Mouse (Mus musculus): ENCODE results near the gene Cdx4.

Gene Cdx4

GRCm38 (mm10) chrX:103321146-103321545 lies at the start of gene Cdx4:
Gene Cdx4, plus strand, starts transcription at chrX:103321398.
- in situ Hi-C loops (cut with MboI) = no loop called here

- in situ Hi-C loops (cut with MboI) = loop anchor here (25.0 kb wide), 1 partner anchor 88 kb away; the partner anchor contains the start of gene Chic1
Observed at GRCm38 (mm10) chrX:103274325-103274724, 46.9 kb upstream of the Cdx4 start.

DNA sequence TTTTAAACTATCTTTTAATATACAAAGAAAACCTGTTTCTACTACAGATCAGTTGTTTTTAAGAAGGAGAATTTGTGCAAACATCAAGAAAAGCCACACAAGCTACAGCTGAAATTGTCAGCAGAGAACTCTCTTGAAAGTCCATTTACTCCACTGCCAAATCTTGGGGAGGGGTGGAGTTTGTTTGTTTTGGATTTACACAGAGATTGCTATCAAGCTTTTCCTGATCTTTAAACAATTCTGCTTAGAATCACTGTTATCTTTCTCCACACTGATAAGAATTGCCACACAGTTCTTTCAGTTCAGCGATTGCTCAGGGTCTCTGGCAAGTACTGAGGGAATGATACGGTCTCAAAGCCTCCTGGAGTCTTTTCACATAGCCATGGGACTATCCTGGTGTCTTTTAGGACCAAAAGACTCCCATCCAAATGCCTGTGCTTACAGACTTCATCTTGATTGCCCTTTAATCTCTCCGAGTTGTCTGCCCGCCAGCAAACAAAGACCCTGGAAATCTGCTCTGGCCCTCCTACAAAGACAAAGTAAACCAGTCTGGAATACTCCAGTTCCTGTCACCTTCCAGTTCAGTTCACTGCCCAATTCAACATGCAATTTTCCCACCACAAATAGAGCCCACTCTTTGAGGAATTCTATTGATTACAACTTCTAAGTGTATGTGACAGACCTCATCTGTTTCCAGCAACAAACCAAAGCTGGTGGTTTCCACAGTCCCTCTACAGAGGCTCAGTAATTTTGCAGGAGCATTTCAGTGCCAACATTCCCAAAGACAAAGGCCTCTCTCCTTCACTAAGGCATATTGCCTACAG lies 34.1 kb upstream of the Cdx4 start:
- in situ Hi-C loops (cut with MboI) = no loop called here

DNA sequence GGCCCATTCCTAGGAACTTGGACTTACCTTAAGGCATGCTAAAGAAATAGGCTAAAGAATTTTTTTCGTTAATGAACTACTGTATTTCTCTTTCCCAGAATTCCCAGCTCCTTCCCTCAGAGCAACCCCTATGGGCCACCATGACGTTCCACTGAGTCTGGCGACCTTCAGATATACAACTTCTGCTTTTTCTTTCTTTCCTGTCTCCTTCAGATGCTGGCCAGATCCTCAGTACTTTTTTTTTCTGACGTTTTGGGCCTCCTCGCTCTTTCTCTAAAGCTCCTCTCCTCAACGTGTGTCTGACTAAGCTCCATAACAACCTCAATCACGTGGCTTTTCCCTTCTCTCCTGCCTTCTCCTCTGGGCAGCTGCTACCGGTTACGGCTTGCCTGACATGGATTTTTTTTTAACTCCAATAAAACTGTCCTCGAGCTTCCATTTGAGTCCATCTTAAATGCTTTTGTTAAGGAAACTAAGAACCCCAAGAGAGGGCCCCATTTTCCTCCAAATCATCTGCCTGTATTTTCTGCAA lies 33.3 kb upstream of the Cdx4 start:
- in situ Hi-C loops (cut with MboI) = no loop called here

- in situ Hi-C loops (cut with MboI) = no loop called here
Observed at GRCm38 (mm10) chrX:103288485-103289330, 32.5 kb upstream of the Cdx4 start.

DNA sequence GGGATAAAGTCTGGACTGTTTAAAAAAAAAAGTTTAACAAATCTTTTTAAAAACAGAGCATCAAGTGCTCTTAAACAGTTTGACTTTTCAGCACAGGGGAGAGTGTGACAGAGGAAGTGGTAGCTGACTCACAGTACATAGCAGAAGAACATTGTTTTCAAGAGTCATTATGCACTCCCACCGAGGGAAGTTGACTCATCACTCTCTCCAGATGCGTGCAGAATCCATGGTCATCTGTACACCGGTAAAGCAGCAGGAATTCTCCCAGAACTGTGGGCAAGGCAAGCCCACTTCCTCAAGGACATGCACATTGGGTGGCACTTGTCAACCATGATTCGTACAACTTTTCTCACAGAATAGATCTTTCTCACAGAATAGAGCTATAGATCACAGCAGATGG lies 22.3 kb upstream of the Cdx4 start:
- in situ Hi-C loops (cut with MboI) = no loop called here

DNA sequence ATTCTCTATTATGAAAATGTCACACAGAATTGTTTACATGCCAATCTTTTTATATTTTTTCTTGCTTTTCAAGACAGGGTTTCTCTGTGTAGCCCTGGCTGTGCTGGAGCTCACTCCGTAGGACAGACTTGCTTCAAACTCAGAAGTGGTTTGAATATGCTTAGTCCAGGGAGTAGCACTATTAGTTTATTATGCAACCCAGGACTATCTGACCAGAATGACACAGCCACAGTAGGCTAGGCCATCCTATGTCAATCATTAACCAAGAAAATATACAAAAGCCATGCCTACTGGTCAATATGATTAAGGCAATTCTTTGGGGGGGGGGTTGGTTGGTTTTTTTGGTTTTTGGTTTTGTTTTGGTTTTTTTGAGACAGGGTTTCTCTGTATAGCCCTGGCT lies 12.9 kb upstream of the Cdx4 start:
- in situ Hi-C loops (cut with MboI) = no loop called here

GRCm38 (mm10) chrX:103311723-103312122 lies 9.5 kb upstream of the Cdx4 start:
- in situ Hi-C loops (cut with MboI) = no loop called here

DNA sequence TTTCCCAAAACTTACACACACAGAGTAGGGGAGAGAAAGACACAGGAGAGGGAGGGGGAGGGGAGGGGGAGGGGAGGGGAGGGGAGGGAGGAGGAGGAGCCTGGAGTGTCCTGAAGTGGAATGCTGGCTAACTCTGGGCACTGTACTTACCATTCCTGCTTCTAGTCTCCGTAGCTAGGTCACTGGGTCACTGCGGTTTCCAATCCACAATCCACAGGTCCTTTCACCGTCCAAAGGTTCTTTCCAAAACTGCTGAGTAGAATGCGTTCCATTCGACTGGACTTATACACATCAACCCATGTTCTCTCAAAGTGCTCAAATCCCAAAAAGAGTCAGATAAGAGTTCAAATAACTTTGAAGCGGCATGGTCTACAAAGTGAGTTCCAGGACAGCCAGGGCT lies 7.1 kb upstream of the Cdx4 start:
- in situ Hi-C loops (cut with MboI) = no loop called here

DNA sequence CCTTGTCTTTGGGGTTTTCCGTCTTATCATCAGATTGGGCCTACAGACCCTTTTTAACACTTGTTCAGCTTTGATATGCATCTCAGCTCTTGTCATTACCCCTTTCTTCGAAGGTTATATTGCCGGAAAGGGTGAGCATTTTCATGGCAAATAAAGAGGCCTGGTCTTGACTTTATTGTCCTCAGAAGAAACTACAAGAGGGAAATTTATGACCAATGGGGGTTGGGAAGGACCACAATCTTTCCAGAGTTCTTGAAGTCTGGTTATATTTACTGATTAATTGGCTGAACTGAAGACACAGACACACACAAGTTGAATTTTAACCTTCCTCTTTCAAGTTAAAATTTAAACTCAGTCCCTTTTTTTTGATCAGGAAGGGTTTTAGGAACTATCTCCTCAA lies 4.7 kb downstream of the Cdx4 start:
- in situ Hi-C loops (cut with MboI) = no loop called here

DNA sequence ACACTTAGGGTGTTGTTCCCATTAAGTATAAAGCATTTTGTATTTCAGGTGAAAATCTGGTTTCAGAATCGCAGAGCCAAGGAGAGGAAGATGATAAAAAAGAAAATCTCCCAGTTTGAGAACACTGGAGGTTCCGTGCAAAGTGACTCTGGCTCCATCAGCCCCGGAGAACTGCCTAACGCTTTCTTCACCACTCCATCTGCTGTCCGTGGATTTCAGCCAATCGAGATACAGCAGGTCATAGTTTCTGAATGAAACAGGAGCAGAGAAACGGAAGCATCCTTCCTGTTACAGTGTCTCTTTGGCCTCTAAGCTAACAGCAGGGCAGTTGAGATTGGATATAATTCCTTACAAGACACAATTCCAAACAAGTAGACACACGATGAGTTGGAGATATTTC lies 8.2 kb downstream of the Cdx4 start:
- in situ Hi-C loops (cut with MboI) = no loop called here

DNA sequence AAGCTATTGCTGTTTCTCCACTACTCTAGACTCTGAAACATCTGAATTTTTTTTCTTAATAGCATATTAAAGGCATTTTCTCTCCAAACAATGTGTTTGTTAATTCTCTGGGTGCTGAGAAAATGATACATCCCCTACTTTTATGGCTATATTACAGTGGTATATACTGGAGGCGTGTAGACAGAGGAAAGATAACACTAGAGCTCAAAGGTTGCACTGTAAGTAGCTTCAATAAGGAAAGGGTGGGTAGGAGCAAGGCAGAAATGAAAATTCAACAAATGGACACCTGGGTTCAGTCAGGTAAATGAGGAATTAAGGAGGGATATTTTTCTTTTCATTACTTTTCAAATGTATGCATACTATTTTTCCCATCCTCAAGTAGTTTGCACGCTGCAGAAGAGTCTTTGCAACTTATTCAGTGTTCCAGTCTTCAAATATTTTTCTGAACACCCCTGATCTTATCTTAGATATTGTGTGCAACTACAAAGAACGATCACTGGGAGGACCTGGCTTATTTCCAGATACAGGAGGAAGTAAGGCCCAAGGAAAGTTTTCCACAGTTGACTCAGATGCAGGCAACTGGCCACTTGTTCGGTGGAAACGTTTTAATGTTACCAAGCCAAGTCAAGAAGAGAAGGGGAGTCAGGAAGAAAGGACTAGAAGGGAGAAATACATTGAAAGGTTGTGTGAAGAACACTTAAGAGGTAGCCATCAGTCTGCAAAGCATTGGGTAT lies 10.1 kb downstream of the Cdx4 start:
- in situ Hi-C loops (cut with MboI) = no loop called here

GRCm38 (mm10) chrX:103341369-103342113 lies 20.3 kb downstream of the Cdx4 start:
- in situ Hi-C loops (cut with MboI) = no loop called here

DNA sequence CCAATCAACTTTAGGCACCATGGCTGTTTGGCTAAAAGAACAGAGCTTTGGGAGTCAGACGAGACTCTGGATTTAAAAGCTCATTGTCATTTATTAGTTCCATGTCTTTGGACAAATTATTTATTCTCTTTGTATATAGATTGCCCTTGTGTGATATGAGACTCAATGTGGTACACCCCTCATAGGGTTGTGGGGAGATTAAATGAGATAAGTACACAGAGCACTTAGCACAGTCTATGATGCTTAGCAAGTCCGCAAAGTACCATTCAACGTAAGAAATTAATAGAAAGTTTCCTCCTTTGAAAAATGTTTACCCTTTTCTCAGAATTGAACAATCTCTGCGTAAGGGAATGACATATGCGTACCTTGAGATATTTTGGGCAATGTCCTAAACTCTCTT lies 34.6 kb downstream of the Cdx4 start:
- in situ Hi-C loops (cut with MboI) = loop anchor here (25.0 kb wide), 1 partner anchor 93 kb away; no protein-coding TSS in a partner anchor

DNA sequence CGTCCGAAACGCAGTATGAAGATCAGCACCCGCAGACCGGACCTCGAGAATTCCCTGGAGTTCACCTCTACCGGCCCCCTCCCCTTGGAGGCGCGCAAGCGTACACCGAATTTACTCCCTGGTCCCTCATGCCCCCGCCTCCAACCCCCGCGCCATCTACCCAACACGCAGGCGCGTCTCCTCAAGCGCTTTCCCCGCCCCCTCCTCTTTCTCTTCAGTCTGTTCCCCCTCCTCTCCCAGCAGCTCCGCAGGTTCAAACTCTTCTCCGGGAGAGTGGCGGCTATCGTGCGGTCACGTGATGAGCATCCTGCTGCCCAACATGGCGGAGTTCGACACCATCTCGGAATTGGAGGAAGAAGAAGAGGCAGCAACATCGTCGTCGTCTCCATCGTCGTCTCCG lies 35.1 kb downstream of the Cdx4 start, which contains the start of gene Chic1:
TSS of gene Chic1 (plus strand) at position 190 of the 400 bp plus-strand sequence.
- in situ Hi-C loops (cut with MboI) = loop anchor here (25.0 kb wide), 1 partner anchor 94 kb away; no protein-coding TSS in a partner anchor

- in situ Hi-C loops (cut with MboI) = loop anchor here (25.0 kb wide), 1 partner anchor 94 kb away; no protein-coding TSS in a partner anchor
Observed at GRCm38 (mm10) chrX:103356761-103357236, 35.6 kb downstream of the Cdx4 start.

DNA sequence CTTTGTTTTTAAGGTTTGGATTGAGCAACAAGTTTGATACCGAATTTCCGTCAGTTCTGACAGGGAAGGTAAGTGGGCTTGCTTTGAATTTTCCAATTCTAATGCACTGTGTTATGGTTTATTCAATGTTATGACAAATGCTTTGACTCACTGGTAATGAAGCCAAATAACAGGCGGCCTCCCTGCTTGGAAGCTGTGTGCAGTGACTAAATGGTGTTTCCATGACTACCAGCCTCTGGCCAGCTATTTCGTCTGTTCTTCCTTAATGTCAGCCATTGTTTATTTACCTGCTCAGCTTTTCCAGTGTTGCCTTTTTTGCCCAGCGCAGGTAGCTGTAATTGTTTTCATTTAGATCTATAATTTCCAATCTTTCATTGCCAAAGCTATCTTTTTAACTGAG lies 45.0 kb downstream of the Cdx4 start:
- in situ Hi-C loops (cut with MboI) = loop anchor here (25.0 kb wide), 1 partner anchor 104 kb away; no protein-coding TSS in a partner anchor

GRCm38 (mm10) chrX:103368650-103369049 lies 47.5 kb downstream of the Cdx4 start:
- in situ Hi-C loops (cut with MboI) = loop anchor here (25.0 kb wide), 1 partner anchor 106 kb away; no protein-coding TSS in a partner anchor

- in situ Hi-C loops (cut with MboI) = loop anchor here (25.0 kb wide), 1 partner anchor 109 kb away; no protein-coding TSS in a partner anchor
Observed at GRCm38 (mm10) chrX:103371221-103371620, 50.0 kb downstream of the Cdx4 start.

GRCm38 (mm10) chrX:103371627-103372026 lies 50.4 kb downstream of the Cdx4 start:
- in situ Hi-C loops (cut with MboI) = loop anchor here (25.0 kb wide), 1 partner anchor 109 kb away; no protein-coding TSS in a partner anchor

All from mature B cell (primary cell).